Comparison of ENCODE assay signal across 9 mouse cellular contexts in genomic region chr16:45711263-45711662, GRCm38 (mm10). TPM values are rescaled to one million over a fixed set of nuclear protein-coding genes. Genes with fewer than 3 reads are reported as not detected.
A peak's percentile ranks its signal among the peaks of the same experiment; 100 is the strongest.
DNase-seq lines count a peak whose midpoint lies in the region; ATAC-seq and TF ChIP-seq lines count a peak whose summit lies in the region.
"Had no signal": no experiment of that assay in that cellular context is flagged by ENCODE, and none has a peak within 500 bp of the region (broad histone marks: within the 10 kb centered on the region; RNA-seq: fewer than 3 reads in every experiment).

No protein-coding gene starts in this region.

- intact Hi-C loops in gastrocnemius, adult 2 months (cut with DNase I) = no loop called here
- intact Hi-C loops in gastrocnemius, postnatal 14 days (cut with DNase I; ENCODE audit: low total_unique reads) = no loop called here
- intact Hi-C loops in heart, postnatal 10 days (cut with DNase I) = no loop called here

- WGBS in cerebellum, adult 2 months = 52% methylated on average over 7 of the region's 7 CpGs
- WGBS in kidney, postnatal 0 days = 60% methylated on average over 7 of the region's 7 CpGs

- no peak for DNase-seq in gastrocnemius, adult 2 months
- DNase-seq in gastrocnemius, postnatal 14 days = no peak
- peak; percentile 36 for DNase-seq in A20 (ENCODE audit: low read depth, low spot score)
- peak; percentile 44 to 48 for DNase-seq in cerebellum, adult 2 months
- DNase-seq in kidney, postnatal 0 days (ENCODE audit: low spot score) = peak; percentile 44
- DNase-seq in ovary, postnatal 36 days (ENCODE audit: low spot score) = no peak
- no peak for DNase-seq in heart, postnatal 10 days
- DNase-seq in left cerebral cortex, adult 8-10 months (ENCODE audit: low spot score in 2 of 2) = no peak

- no peaks in the 10 kb centered on the region for H3K9me3 ChIP-seq in kidney, postnatal 0 days (replicated peaks; ENCODE audit: low read length)

- no peak overlapping the region for H3K4me2 ChIP-seq in kidney, postnatal 0 days (ENCODE audit: low read length)

- no peak overlapping the region for H3K27ac ChIP-seq in gastrocnemius, adult 2 months
- no peak overlapping the region for H3K27ac ChIP-seq in cerebellum, adult 2 months (ENCODE audit: insufficient read depth, low read length)
- no peak overlapping the region for H3K27ac ChIP-seq in kidney, postnatal 0 days

- no peaks in the 10 kb centered on the region for H3K36me3 ChIP-seq in kidney, postnatal 0 days (ENCODE audit: insufficient read depth, low read length)

- H3K9ac ChIP-seq in kidney, postnatal 0 days (ENCODE audit: low read depth, low read length) = no peak overlapping the region

- peaks cover 13% of the 10 kb centered on the region for H3K4me1 ChIP-seq in cerebellum, adult 2 months (ENCODE audit: control insufficient read depth, insufficient read depth, low read length)
- H3K4me1 ChIP-seq in kidney, postnatal 0 days (replicated peaks; ENCODE audit: insufficient read depth, low read length) = no peaks in the 10 kb centered on the region

- no peak overlapping the region for H3K4me3 ChIP-seq in gastrocnemius, adult 2 months
- H3K4me3 ChIP-seq in cerebellum, adult 2 months (replicated peaks; ENCODE audit: insufficient read depth, low read depth, low read length) = no peak overlapping the region
- no peak overlapping the region for H3K4me3 ChIP-seq in kidney, postnatal 0 days (replicated peaks; ENCODE audit: low read depth, low read length)
- H3K4me3 ChIP-seq: myocyte had no signal

- no peak for TF ChIP-seq POLR2A in cerebellum, adult 2 months (IDR thresholded peaks at IDR 0.05; ENCODE audit: borderline replicate concordance, insufficient read depth, low read length)

- peak; percentile 18; the same call in 1 of the 2 replicates for TF ChIP-seq CTCF in gastrocnemius, adult 2 months (IDR thresholded peaks at IDR 0.05)
- TF ChIP-seq CTCF in cerebellum, adult 2 months (IDR thresholded peaks at IDR 0.05; ENCODE audit: borderline replicate concordance, insufficient read depth, low read depth, low read length) = peak; percentile 63; the same call in 1 of the 2 replicates
- peak; percentile 71 for TF ChIP-seq CTCF in kidney, postnatal 0 days (IDR thresholded peaks at IDR 0.05; ENCODE audit: low read depth)

- no peaks in the 10 kb centered on the region for H3K27me3 ChIP-seq in cerebellum, adult 2 months (ENCODE audit: control insufficient read depth, insufficient read depth, low read length)
- no peaks in the 10 kb centered on the region for H3K27me3 ChIP-seq in kidney, postnatal 0 days (ENCODE audit: insufficient read depth, low read length)

- ATAC-seq in kidney, postnatal 0 days (replicated peaks; ENCODE audit: low FRiP score, low read depth) = peak; percentile 21

RNA-seq across cellular contexts. Expression of gene Tagln3, which starts 13.1 kb away (rescaled TPM):
- 1 to 10 TPM in 1 of 2 experiments, under 1 TPM in 1; 0.26 to 1.2 TPM for total RNA-seq in gastrocnemius, adult 2 months (2021)
- total RNA-seq in gastrocnemius, postnatal 14 days (2021) = under 1 TPM; 0.35 to 0.49 TPM
- 808 and 848 TPM in 2 replicates for polyA plus RNA-seq in cerebellum, adult 2 months (2012; rRNA removed)
- polyA plus RNA-seq in kidney, postnatal 0 days (2015; fragmentation: Nextera tagmentation; extraction: Ambion mirVana) = 1.9 and 2.6 TPM in 2 replicates
- under 1 TPM; 0.20 to 0.22 TPM for total RNA-seq in heart, postnatal 10 days (2021)
- 100 to 1,000 TPM; 282 to 335 (median 308) TPM for total RNA-seq in left cerebral cortex, adult 8-10 months (2022)

RNA-seq across cellular contexts. Expression of gene Tmprss7, which starts 17.8 kb away (rescaled TPM):
- not detected for total RNA-seq in gastrocnemius, adult 2 months (2021)
- not detected for total RNA-seq in gastrocnemius, postnatal 14 days (2021)
- polyA plus RNA-seq in cerebellum, adult 2 months (2012; rRNA removed) = 2.5 and 2.8 TPM in 2 replicates
- polyA plus RNA-seq in kidney, postnatal 0 days (2015; fragmentation: Nextera tagmentation; extraction: Ambion mirVana) = 0.20 and 0.21 TPM in 2 replicates
- not detected for total RNA-seq in heart, postnatal 10 days (2021)
- 1 to 10 TPM; 1.3 to 3.3 (median 1.8) TPM for total RNA-seq in left cerebral cortex, adult 8-10 months (2022)
- polyA plus RNA-seq: myocyte had no signal

RNA-seq across cellular contexts. Expression of gene Abhd10, which starts 31.5 kb away (rescaled TPM):
- 10 to 100 TPM; 11.4 to 13.6 TPM for total RNA-seq in gastrocnemius, adult 2 months (2021)
- total RNA-seq in gastrocnemius, postnatal 14 days (2021) = 1 to 10 TPM; 8.0 to 9.4 TPM
- polyA plus RNA-seq in cerebellum, adult 2 months (2012; rRNA removed) = 37.3 and 41.0 TPM in 2 replicates
- 35.5 and 38.0 TPM in 2 replicates for polyA plus RNA-seq in kidney, postnatal 0 days (2015; fragmentation: Nextera tagmentation; extraction: Ambion mirVana)
- 10 to 100 TPM; 19.2 TPM for total RNA-seq in heart, postnatal 10 days (2021)
- 10 to 100 TPM; 18.8 to 25.5 (median 25.4) TPM for total RNA-seq in left cerebral cortex, adult 8-10 months (2022)

RNA-seq across cellular contexts. Expression of gene BC016579, which starts 57.4 kb away (rescaled TPM):
- total RNA-seq in gastrocnemius, adult 2 months (2021) = not detected
- total RNA-seq in gastrocnemius, postnatal 14 days (2021) = not detected
- polyA plus RNA-seq in cerebellum, adult 2 months (2012; rRNA removed) = 0.36 and 0.47 TPM in 2 replicates
- 0.32 and 0.54 TPM in 2 replicates for polyA plus RNA-seq in kidney, postnatal 0 days (2015; fragmentation: Nextera tagmentation; extraction: Ambion mirVana)
- total RNA-seq in heart, postnatal 10 days (2021) = not detected
- under 1 TPM in 3 of 4 experiments, not detected in 1; 0.16 to 0.55 (median 0.25) TPM for total RNA-seq in left cerebral cortex, adult 8-10 months (2022)
- polyA plus RNA-seq: myocyte had no signal

Comparison
In these comparisons a context has a peak if more than half of its experiments do, and no peak if none do; other contexts are left out.
1. DNase-seq: peak in A20 (single experiment), cerebellum, adult 2 months (2 of 2) and kidney, postnatal 0 days (single experiment); none in gastrocnemius, adult 2 months (single experiment), gastrocnemius, postnatal 14 days (single experiment), ovary, postnatal 36 days (single experiment), heart, postnatal 10 days (0 of 2) and left cerebral cortex, adult 8-10 months (0 of 2).
2. CTCF ChIP-seq: peak in every context shown above with its lines; median percentile 71 in kidney, postnatal 0 days; 63 in cerebellum, adult 2 months; 18 in gastrocnemius, adult 2 months.
3. RNA of gene Tagln3, which starts 13.1 kb away (total RNA-seq): 282 to 335 TPM in left cerebral cortex, adult 8-10 months; 0.26 to 1.2 TPM in gastrocnemius, adult 2 months, 0.35 to 0.49 TPM in gastrocnemius, postnatal 14 days and 0.20 to 0.22 TPM in heart, postnatal 10 days; every median in the first group is over 100 times any median in the second.